15 mouse cellular contexts compared by ENCODE assay signal in the genomic region with DNA sequence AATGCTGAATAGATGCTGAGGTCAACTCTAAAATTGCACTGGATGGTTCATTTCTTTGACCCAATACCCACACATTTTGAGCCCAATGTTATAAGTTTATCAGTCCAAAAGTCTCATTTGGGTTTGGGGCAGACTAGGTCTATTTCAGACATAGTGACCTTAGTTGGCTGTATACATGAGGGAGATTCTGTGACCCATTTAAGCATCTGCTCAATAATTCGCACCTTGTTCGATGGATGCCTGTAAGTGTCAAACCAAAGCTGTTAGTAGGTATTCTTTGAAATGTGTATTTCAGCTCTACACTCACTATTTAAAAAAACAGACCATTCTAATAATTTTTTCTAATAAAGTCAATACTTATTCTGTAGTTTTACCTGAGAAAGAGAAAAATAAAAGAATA.
"Had no signal": no experiment of that assay in that cellular context is flagged by ENCODE, and none has a peak within 500 bp of the region (broad histone marks: within the 10 kb centered on the region; RNA-seq: fewer than 3 reads in every experiment).

No protein-coding gene starts in this region.

- H3K4me1 ChIP-seq: hindbrain, embryonic 13.5 days; kidney, embryonic 15.5 days; limb, embryonic 13.5 days; limb, embryonic 15.5 days; liver, embryonic 12.5 days had no signal

- H3K9ac ChIP-seq: heart, embryonic 12.5 days; hindbrain, embryonic 13.5 days; hindbrain, embryonic 15.5 days; kidney, embryonic 15.5 days; limb, embryonic 13.5 days; limb, embryonic 15.5 days; liver, embryonic 12.5 days; liver, embryonic 14.5 days had no signal

- DNase-seq: gastrocnemius, postnatal 14 days; kidney, adult 11 months; layer of hippocampus, postnatal 36 days; left cerebral cortex, postnatal 4 days had no signal

- H3K27ac ChIP-seq: hindbrain, embryonic 13.5 days; hindbrain, embryonic 15.5 days; hindbrain, postnatal 0 days; kidney, embryonic 15.5 days; kidney, postnatal 0 days; limb, embryonic 13.5 days; limb, embryonic 15.5 days; liver, embryonic 12.5 days; liver, embryonic 14.5 days had no signal

- H3K27me3 ChIP-seq: heart, embryonic 12.5 days; hindbrain, embryonic 13.5 days; hindbrain, embryonic 15.5 days; kidney, embryonic 15.5 days; limb, embryonic 13.5 days; limb, embryonic 15.5 days; liver, embryonic 12.5 days had no signal

- H3K36me3 ChIP-seq: heart, embryonic 12.5 days; hindbrain, embryonic 13.5 days; hindbrain, embryonic 15.5 days; kidney, embryonic 15.5 days; limb, embryonic 13.5 days; limb, embryonic 15.5 days; liver, embryonic 12.5 days had no signal

- H3K4me3 ChIP-seq: heart, embryonic 12.5 days; hindbrain, embryonic 13.5 days; hindbrain, embryonic 15.5 days; kidney, embryonic 15.5 days; limb, embryonic 13.5 days; limb, embryonic 15.5 days; liver, embryonic 12.5 days had no signal

- ATAC-seq: hindbrain, postnatal 0 days; intestine, embryonic 16.5 days; liver, embryonic 12.5 days had no signal

- H3K9me3 ChIP-seq: heart, embryonic 12.5 days; hindbrain, embryonic 13.5 days; hindbrain, embryonic 15.5 days; kidney, embryonic 15.5 days; limb, embryonic 13.5 days; limb, embryonic 15.5 days; liver, embryonic 12.5 days had no signal

- H3K4me2 ChIP-seq: heart, embryonic 12.5 days; hindbrain, embryonic 13.5 days; hindbrain, embryonic 15.5 days; kidney, embryonic 15.5 days; limb, embryonic 13.5 days; limb, embryonic 15.5 days; liver, embryonic 12.5 days had no signal
